Mouse (Mus musculus): ENCODE data around the gene Tm9sf4.

Tm9sf4 gene

DNA sequence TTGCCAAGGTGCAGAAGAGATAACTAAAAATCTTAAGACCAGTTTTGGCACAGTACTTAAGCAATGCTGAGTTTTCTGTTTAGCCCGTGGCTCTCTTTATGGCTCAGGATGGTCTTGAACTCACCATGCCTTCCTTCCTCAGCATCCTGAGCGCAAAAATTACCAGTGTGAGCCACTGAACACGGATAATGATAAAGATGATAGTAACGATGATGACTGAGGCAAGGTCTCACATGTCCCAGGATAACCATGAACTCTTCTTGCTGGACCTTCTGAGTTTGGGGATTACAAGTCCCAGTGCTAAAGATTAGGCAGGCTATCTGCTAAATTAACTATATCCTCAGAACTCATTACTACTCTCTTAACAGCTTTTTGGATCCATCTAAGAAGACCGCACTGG is 970 bp upstream of the Tm9sf4 start:
- no peak for DNase-seq (ENCODE audit: low spot score)

- no peak for DNase-seq (ENCODE audit: low spot score)
Measured at GRCm38 (mm10) chr2:153161684-153162080, 579 bp downstream of the Tm9sf4 start.

- DNase-seq (ENCODE audit: low spot score) = no peak
Measured at GRCm38 (mm10) chr2:153167136-153167535, 6.0 kb downstream of the Tm9sf4 start.

- DNase-seq (ENCODE audit: low spot score) = no peak
Measured at GRCm38 (mm10) chr2:153168134-153168820, 7.2 kb downstream of the Tm9sf4 start.

DNA sequence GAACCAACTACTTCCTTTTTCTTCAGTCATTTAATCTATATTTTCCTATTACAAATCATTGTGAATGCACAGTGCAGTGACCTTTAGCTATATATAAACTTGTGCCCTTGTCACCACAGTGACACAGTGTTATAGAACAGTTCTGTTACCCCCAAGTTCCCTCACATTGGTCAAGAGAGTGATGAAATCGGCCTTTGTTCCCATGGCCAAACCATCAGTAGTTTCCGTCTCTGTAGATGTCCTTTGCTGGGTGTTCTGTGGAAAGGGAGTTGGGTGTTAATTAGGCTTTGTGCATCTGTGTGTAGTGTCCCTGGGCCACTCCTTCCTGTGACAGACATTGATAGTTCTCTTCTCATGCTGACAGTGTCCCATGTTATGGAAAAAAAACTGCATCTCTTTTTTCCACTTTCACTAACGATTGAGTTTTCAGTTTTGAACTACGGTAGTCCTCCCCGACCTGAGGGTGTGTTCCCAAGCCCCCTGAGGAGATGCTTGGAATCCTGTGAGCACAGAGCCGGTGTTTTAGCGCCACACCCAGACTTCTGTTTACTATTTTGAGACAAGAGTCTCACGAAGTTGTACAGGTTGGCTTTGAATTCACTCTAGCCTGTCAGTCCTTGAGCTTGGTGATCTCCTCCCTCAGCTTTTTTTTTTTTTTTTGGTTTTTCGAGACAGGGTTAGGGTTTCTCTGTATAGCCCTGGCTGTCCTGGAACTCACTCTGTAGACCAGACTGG is 9.6 kb downstream of the Tm9sf4 start:
- DNase-seq (ENCODE audit: low spot score) = no peak

DNA sequence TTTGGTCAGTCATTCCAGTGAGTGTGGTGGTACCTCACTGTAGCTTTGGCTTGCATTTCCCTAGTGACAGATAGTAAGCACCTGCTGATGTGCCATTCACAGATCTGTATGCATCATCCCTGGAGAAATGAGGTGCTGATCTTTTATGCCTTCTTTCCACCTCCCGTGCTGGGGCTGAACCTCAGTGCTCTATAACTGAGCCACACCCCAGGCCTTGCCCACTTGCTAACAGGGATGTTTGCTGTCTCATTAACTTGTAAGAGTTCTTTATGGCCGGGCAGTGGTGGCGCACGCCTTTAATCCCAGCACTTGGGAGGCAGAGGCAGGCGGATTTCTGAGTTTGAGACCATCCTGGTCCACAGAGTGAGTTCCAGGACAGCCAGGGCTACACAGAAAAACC is 10.9 kb downstream of the Tm9sf4 start:
- DNase-seq (ENCODE audit: low spot score) = no peak

GRCm38 (mm10) chr2:153175995-153176570 is 15.0 kb downstream of the Tm9sf4 start:
- DNase-seq (ENCODE audit: low spot score) = no peak

DNA sequence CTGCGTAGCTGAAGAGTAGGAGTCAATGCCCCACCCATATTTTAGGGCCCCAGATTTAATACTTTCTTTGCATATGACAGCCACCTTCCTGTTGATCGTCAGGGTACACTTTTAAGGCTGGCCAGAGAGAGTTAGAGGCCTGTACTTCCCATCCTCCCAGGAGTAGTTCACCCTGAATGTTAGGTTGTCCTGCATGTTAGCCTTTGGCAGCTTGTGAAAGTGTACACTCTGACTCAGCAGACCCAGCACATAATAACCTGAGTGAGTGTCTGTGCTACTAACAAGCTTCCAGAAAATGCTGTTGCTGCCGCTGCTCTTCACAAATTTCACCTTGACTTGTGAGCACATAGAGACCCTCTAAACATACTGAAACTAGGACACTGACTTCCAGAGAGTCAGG is 16.1 kb downstream of the Tm9sf4 start:
- no peak for DNase-seq (ENCODE audit: low spot score)

DNA sequence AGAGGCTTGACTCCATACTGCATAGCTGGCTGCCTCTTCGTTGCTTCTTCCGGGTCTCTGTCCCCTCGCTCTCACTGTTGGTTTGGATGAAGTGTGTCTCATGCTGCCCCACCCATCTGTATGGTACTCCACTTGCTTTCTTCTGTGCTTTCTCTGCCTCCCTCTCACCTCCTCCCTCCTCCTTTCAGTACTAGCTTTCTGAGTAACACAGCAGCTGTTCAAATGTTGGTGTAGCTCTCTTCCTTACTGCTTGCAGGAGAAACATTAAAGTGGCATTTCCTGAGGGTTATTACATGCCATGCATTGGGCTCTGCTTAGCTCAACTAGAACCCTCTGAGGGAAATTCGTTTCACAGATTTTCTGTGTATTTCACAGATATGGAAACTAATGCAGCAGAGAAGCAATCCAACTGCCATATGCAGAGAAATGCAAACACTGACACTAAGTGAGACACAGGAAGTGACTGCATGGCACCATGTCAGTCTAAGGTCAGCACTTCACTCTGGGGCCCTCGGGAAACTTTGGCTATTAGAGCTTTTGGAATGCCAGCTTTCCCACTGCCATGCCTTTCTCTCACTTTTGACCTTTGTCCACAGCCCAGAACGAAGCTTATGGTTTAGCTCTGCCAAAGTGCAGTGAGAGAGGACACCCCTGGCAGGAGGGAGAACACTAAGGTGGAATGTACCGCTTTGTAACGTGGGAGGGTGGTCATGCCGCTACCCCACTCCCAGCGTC is 18.2 kb downstream of the Tm9sf4 start:
- no peak for DNase-seq (ENCODE audit: low spot score)

DNA sequence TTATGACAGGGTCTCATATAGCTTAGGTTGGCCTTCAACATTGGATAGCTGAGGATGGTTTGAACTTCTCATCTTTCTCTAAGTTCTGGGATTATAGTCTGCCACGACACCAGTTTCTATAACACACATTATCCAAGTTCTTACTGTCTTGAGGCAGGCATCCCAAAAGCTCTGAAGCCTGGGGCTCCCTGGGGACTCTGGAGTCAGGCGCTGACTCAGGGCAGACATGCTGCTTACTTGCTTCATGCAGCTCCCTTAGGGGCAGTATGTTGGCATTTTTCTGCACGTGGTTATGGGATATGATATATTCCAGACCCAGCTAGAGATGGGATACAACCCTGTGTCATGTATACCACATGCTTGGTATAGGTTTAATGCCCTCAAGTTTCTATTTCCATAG is 18.9 kb downstream of the Tm9sf4 start:
- no peak for DNase-seq (ENCODE audit: low spot score)

GRCm38 (mm10) chr2:153186176-153186591 is 25.1 kb downstream of the Tm9sf4 start:
- peak; percentile 24 for DNase-seq (ENCODE audit: low spot score)

DNA sequence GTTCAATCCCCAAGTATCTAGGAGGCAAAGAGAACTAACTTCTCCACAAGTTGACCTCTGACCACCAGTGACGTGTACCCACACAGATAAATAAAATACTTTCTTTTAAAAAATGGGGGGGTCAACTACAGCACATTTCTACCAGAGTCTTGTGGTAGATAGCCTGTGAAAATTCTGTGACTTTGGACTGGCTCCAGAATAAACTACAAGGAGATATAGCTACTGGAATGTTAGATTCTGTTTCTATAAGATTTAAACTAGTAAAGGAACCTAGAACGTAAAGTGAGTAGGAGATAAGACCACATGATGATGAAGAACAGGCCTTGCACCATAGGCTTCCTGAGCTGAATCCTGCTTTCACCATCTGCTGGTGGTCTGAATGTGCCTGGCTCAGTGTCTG is 26.7 kb downstream of the Tm9sf4 start:
- no peak for DNase-seq (ENCODE audit: low spot score)

DNA sequence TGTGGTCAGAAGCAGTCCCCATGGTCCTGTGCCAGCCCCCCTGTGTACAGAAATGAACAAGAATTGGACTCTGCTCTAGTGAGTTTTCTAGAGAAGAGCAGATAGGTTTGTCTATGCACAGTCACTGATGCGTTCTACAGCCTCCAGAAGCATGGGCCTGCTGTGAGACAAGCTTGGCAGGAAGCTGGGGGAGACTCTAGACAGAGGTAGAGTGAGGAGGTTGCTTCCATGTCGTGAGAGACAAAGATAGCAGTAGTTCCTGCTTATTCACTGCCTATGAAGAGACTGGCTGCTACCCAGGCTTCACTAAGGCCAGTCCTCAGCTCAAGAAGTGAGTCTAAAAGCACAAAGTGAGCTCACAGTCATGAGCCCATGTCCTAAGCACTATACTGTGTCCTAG is 30.1 kb downstream of the Tm9sf4 start:
- no peak for DNase-seq (ENCODE audit: low spot score)

GRCm38 (mm10) chr2:153194255-153194654 is 33.2 kb downstream of the Tm9sf4 start:
- DNase-seq (ENCODE audit: low spot score) = no peak

- peak; percentile 35 for DNase-seq (ENCODE audit: low spot score)
Measured at GRCm38 (mm10) chr2:153198485-153198884, 37.4 kb downstream of the Tm9sf4 start.

GRCm38 (mm10) chr2:153199114-153199513 is 38.0 kb downstream of the Tm9sf4 start:
- no peak for DNase-seq (ENCODE audit: low spot score)

DNA sequence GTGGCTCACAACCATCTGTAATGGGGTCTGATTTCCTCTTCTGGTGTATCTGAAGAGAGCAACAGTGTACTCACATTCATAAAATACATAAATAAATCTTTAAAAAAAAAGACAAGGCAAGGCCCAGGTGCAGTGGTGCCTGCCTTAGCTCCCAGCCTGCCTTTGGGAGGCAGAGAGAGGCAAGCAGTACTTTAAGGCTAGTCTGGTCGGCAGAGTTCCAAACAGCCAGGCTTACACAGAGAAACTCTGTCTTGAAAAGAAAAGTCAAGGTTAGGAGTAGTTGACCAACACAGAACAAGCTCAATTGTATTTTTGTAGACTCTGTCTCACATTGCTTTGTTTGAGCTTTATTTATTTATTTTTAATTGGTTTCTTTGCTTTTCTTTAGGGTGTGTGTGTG is 41.7 kb downstream of the Tm9sf4 start:
- DNase-seq (ENCODE audit: low spot score) = peak; percentile 37

GRCm38 (mm10) chr2:153208149-153208548 is 47.0 kb downstream of the Tm9sf4 start:
- no peak for DNase-seq (ENCODE audit: low spot score)

DNA sequence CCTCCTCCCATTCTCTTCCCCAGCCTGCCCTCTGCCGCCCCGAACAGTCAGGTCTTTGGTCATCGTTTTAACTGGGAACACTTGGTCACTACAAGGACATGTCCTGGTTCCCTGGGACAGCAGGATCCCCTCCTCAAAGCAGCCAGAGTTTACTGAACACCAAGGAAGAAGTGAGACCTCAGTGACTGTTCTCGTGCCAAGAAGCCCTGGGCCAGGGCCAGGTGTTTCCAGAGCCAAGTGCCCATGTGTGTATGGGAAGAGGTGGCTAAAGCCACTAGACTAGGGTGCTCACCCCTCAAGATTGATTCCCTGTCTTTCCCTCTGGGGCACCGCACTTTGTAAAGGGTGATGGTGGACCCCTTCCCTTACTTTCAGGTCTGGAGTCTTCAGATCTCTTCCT is 48.2 kb downstream of the Tm9sf4 start:
- DNase-seq (ENCODE audit: low spot score) = no peak

DNA sequence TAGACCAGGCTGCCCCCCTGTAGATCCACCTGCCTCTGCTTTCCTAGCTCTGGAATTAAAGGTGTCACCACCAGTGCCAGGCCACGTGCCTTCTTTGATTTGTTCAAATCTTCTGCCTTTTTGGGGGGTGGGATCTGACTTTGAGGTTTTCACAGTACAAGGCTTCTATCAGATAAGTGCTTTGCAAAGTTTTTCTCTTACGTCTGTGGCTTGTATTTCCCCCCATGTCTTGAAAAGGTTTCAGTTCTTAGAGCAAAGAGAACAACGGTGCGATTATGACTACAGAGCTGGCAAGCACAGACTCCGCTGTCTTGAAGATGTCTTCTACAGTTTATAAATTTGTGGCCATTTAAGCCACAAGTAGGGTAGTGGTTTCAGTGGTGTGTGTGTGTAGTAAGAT is 50.3 kb downstream of the Tm9sf4 start:
- DNase-seq (ENCODE audit: low spot score) = no peak

DNA sequence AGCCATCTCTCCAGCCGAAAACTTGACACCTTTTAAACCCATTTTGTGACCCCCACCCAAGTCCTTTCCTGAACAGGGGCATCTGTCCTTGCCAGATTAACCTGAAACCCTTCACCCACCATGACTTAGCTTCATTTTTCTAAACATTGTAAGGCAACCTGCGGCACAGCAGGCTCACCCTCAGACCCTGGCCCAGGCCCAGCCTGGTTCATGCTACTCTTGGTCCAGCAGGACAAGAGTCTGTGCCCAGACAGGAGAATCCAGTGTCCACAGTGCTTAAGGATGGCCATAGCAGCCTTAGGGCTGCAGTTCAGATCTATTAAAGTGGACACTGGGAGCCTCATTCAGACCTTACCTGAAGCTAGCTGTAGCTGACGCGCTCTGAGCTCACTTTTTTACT is 52.2 kb downstream of the Tm9sf4 start:
- DNase-seq (ENCODE audit: low spot score) = no peak

DNA sequence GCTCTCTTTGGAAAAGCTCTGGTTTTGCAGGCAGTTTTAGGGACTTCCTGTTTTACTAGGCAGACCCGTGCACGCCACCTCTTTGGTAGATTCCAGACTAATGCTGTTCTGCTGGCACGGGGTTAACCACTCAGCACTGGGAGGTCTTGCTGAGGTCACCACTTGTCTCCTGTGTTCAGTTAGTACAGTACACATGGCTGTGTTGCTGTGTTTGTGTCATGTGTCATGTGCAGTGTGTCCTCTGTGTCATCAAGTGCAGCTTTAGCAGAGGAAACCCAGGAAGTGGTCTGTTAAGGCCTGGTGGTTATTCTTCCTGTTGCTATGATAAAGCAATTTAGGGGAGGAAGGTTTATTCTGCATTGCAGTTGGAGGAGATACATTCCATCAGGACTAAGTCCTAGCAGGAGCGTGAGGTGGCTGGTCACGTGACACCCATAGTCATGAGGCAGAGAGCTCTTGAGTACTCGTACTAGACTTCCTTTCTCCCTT is 53.7 kb downstream of the Tm9sf4 start:
- DNase-seq (ENCODE audit: low spot score) = no peak

GRCm38 (mm10) chr2:153215421-153215820 is 54.3 kb downstream of the Tm9sf4 start:
- DNase-seq (ENCODE audit: low spot score) = no peak
